Mouse (Mus musculus) liver, adult 2 months (tissue): ENCODE measurements around the gene Noa1. TPM values are rescaled to one million over a fixed set of nuclear protein-coding genes. Genes with fewer than 3 reads are reported as not detected.

ENCODE experiments used
- DNase-seq: peaks from one replicate; pipeline ENCODE4 v3.0.0-alpha.2; 2011; ENCODE audit warnings: low read depth, low spot score; ENCODE audit errors: extremely low read depth
- H3K27ac ChIP-seq: fragments of 200-500 bp; replicated peaks from 2 replicates; pipeline ENCODE4 v1.5.1; 2012; ENCODE audit warnings: low read depth, mild to moderate bottlenecking, control low read depth, inconsistent platforms, low read length; ENCODE audit not compliant: insufficient read depth
- H3K27me3 ChIP-seq: fragments of 200-500 bp; 2 replicates; pipeline ENCODE4 v1.6.1; 2012; ENCODE audit warnings: mild to moderate bottlenecking, moderate library complexity, low read length, inconsistent platforms; ENCODE audit not compliant: control insufficient read depth, insufficient read depth
- H3K36me3 ChIP-seq: fragments of 200-500 bp; 2 replicates; pipeline ENCODE4 v1.6.1; 2012; ENCODE audit warnings: low read length, inconsistent platforms; ENCODE audit not compliant: control insufficient read depth, insufficient read depth
- H3K4me1 ChIP-seq: fragments of 200-500 bp; 2 replicates; pipeline ENCODE4 v1.6.1; 2011; ENCODE audit warnings: low read length; ENCODE audit not compliant: control insufficient read depth, insufficient read depth
- H3K4me3 ChIP-seq: fragments of 200-500 bp; 2 replicates; pipeline ENCODE4 v1.5.1; 2011; ENCODE audit warnings: low read depth, mild to moderate bottlenecking, control low read depth, low read length, moderate library complexity; ENCODE audit not compliant: insufficient read depth
- H3K79me2 ChIP-seq: fragments of 200-500 bp; 2 replicates; pipeline ENCODE4 v1.6.1; 2012; ENCODE audit warnings: inconsistent platforms, mild to moderate bottlenecking, low read length, moderate library complexity; ENCODE audit not compliant: control insufficient read depth, insufficient read depth
- H3K9ac ChIP-seq: fragments of 200-500 bp; 2 replicates; pipeline ENCODE4 v1.6.1; 2012; ENCODE audit warnings: low read depth, mild to moderate bottlenecking, control low read depth, inconsistent platforms, low read length
- CTCF ChIP-seq: fragments of 200-500 bp; IDR thresholded peaks from 2 replicates; pipeline ENCODE4 v1.5.1; 2011; ENCODE audit warnings: low read depth, low read length, control low read depth
- POLR2A ChIP-seq: fragments of 200-500 bp; IDR thresholded peaks from 2 replicates; pipeline ENCODE4 v1.6.1; 2011; ENCODE audit warnings: low read length, control low read depth; ENCODE audit not compliant: insufficient read depth; ENCODE audit errors: extremely low read depth
- WGBS: fragments of 180-500 bp; shearing (Covaris S2); methylation state at CpG from one replicate; pipeline ENCODE4 v1.1.7; 2018; 5-methylcytosine and 5-hydroxymethylcytosine counted together
- polyA plus RNA-seq: library from polyadenylated mRNA; depleted of rRNA; stranded (reverse); fragments of >200 nt; gene quantifications from 2 replicates; pipeline ENCODE4 v1.2.3, GENCODE M21; 2012
- total RNA-seq: library from RNA; depleted of rRNA; stranded (reverse); fragments of >200 nt; gene quantifications from 2 replicates; pipeline ENCODE4 v1.2.3, GENCODE M21; 2014

The Noa1 gene
- total and polyA plus RNA-seq, 2 experiments, result 4.2 to 8.6 TPM

DNA sequence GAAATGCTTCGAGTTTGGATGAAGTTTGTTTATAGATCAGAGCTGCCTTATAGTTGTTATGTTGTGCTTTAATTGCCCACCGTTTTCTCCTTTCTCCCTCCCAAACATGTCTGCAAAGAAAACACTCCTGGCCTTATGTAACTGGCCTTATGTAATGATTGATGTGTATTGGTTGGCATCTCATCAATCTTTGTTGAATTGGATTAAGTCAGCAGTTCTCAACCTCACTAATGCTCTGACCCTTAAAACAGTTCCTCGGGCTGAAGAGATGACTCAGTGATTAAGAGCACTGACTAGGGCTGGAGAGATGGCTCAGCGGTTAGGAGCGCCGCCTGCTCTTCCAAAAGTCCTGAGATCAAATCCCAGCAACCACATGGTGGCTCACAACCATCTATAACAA is 5.1 kb upstream of the Noa1 start:
- peaks cover 5% of the 10 kb centered on the region for H3K4me1 ChIP-seq
- peaks cover 20% of the 10 kb centered on the region for H3K36me3 ChIP-seq
- 45% methylated on average over 6 of the region's 6 CpGs for WGBS
- H3K4me3 ChIP-seq, result no peak overlapping the region
- no peak for TF ChIP-seq CTCF
- no peak for TF ChIP-seq POLR2A
- H3K79me2 ChIP-seq, result peaks cover 7% of the 10 kb centered on the region; the same call in 1 of the 2 replicates
- no peak overlapping the region for H3K9ac ChIP-seq
- peak overlapping the region; percentile 50 for H3K27ac ChIP-seq
- H3K27me3 ChIP-seq, result no peaks in the 10 kb centered on the region
- peak; percentile 72 for DNase-seq

DNA sequence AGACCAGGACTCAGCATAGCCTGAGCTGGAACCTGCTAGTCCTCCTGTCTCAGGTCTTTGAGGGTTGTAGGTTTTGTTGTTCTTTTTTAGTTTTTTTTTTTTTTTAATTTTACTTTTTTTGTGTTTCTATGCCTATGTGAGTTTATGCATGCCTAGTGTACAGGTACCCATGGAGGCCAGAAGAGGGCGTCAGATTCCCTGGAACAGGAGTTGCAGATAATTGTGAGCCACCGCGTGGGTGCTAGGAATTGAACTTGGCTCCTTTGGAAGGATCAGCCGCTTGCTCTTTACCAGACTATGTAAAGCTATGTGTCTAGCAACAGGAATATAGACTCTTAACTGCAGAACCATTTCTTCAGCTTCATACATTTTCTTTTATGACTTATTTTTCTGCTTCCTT is 4.3 kb upstream of the Noa1 start:
- no peak for DNase-seq
- no peaks in the 10 kb centered on the region for H3K27me3 ChIP-seq
- no peak overlapping the region for H3K27ac ChIP-seq
- WGBS, result 97% methylated on average over 4 of the region's 4 CpGs
- peaks cover 10% of the 10 kb centered on the region for H3K79me2 ChIP-seq
- H3K4me1 ChIP-seq, result peaks cover 5% of the 10 kb centered on the region
- peaks cover 16% of the 10 kb centered on the region for H3K36me3 ChIP-seq
- no peak overlapping the region for H3K9ac ChIP-seq
- no peak overlapping the region for H3K4me3 ChIP-seq
- no peak for TF ChIP-seq CTCF
- TF ChIP-seq POLR2A, result no peak

DNA sequence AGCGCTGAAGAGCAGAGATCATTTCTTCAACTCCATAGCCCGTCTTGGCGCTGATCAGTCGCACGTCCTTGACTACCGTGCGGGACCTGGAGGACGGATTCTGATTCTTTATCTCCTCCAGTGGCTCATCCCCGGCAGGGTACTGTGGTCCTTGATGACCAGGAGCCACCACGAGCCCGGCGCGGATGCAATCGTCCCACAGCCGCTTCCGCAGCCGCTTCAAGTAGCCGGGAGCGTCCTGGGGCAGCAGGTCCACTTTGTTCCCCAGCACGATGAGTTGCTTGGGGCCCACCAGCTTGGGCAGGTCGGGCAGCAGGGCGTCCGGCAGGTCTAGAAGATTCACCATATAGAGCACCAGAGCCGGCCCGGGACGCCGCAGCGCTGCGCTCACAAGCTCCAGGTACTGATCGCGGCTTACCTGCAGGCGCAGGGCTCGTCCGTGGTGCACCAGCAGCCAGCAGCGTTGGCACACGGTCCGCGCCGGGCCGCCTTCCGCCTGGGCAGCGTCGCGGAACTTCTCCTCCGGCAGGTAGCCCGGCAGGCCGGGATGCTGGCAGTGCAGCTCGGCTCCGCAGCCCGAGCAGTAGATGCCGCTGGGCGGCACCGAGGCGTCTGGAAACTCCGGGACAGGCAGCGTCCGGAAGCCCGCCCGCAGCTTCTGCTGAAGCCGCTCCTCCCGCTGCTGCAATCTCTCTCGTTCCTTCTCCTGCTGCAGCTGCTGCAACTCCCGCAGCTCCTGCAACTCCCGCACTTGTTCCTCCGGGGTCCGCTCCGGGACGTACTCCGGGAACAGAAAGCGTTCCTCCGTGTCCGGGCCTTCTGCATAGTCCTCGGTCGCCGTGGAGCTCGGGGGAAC is 605 bp downstream of the Noa1 start:
- DNase-seq, result no peak
- 1% methylated on average over 76 of the region's 76 CpGs for WGBS
- Histone ChIP-seq H3K4me1 (peaks cover 10% of the 10 kb centered on the region), H3K27ac (no peak overlapping the region; the same call in 1 of the 2 replicates), H3K9ac (peak overlapping the region; percentile 64), H3K4me3 (peak overlapping the region; percentile 67), H3K36me3 (peaks cover 16% of the 10 kb centered on the region; the same call in 1 of the 2 replicates), H3K27me3 (no peaks in the 10 kb centered on the region), H3K79me2 (peaks cover 16% of the 10 kb centered on the region)
- TF ChIP-seq POLR2A, result no peak
- TF ChIP-seq CTCF, result no peak

DNA sequence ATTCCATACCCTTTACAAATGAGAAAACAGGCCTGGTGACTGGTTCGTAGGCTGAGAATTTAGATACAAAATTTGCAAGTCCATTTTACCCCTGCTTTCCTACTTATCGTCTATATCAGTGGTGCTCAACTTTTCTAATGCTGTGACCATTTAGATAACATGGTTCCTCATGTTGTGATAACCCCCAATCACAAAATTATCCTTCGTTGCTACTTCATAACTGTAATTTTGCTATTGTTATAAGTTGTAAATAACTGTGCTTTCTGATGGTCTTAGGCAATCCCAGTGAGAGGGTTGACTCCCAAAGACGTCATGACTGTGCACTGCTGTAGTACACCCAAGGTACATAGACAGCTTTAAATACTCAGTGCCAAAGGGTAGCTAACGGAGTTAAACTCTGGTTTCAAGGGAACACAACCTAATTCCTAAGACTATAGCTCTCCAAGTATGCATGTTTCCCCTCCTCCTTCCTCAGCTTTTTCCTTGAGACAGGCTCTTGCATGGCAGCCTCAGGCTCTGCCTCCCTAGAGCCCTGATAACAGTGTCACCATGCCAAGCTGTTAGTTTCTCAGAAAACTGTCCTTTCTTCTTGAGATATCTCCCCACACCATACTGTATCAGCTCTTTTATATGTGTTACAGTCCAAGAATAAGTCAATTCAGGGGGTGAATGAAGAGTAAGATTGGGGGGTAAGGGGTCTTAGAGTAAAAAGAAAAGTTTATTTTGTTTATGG is 1.9 kb downstream of the Noa1 start:
- peaks cover 18% of the 10 kb centered on the region; the same call in 1 of the 2 replicates for H3K36me3 ChIP-seq
- WGBS, result 85% methylated on average over 5 of the region's 5 CpGs
- no peak overlapping the region for H3K27ac ChIP-seq
- DNase-seq, result no peak
- peaks cover 16% of the 10 kb centered on the region for H3K79me2 ChIP-seq
- no peak overlapping the region for H3K9ac ChIP-seq
- no peak overlapping the region for H3K4me3 ChIP-seq
- H3K27me3 ChIP-seq, result no peaks in the 10 kb centered on the region
- H3K4me1 ChIP-seq, result peaks cover 10% of the 10 kb centered on the region
- TF ChIP-seq POLR2A, result no peak
- TF ChIP-seq CTCF, result no peak

DNA sequence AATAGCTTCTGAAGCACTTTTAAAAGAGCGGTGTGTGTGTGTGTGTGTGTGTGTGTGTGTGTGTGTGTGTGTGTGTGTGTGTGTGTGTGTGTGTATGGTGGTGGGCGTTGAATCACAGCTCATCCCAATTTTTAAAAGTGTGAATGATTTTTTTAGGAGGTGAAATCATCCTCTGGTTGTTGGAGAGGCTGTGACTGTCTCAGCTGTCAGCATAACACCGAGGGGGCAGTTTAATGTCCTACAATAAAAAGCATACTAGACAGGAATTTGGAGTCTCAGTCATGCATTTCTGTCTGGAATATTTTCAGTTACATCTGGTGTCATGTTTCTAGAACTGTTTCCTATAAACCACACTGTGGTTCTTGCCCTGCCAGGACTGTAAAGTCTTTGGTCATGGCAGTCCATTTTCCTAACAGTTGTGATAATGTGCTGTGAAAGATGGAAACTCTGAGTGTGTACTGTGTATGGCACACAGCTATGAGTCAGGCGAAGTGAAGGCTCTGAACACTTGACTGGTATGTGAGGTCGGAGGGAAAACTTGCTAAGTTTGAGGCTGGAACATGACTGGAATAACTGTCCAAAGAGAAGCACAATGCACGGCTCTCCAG is 8.5 kb downstream of the Noa1 start:
- peaks cover 31% of the 10 kb centered on the region for H3K36me3 ChIP-seq
- no peak overlapping the region for H3K9ac ChIP-seq
- no peaks in the 10 kb centered on the region for H3K4me1 ChIP-seq
- DNase-seq, result no peak
- no peaks in the 10 kb centered on the region for H3K79me2 ChIP-seq
- H3K27ac ChIP-seq, result no peak overlapping the region
- no peak for TF ChIP-seq POLR2A
- TF ChIP-seq CTCF, result no peak
- H3K4me3 ChIP-seq, result no peak overlapping the region
- WGBS, result 92% methylated on average over 6 of the region's 6 CpGs
- no peaks in the 10 kb centered on the region for H3K27me3 ChIP-seq
